Mouse (Mus musculus) heart, embryonic 16.5 days (tissue): ENCODE results near the gene Slc25a23. TPM values are rescaled to one million over a fixed set of nuclear protein-coding genes. Genes with fewer than 3 reads are reported as not detected.

Source experiments
- ATAC-seq: fragments of 200-750 bp; cut with Nextera tagmentation; replicated peaks from 2 replicates; pipeline ENCODE4 v1.8.0; 2017; ENCODE audit warnings: moderate number of reproducible peaks; ENCODE audit not compliant: insufficient read depth, low FRiP score; ENCODE audit errors: extremely low read depth
- H3K27ac ChIP-seq: fragments of 300-500 bp; sonication (generic); 2 replicates; pipeline ENCODE4 v1.5.1; 2014; ENCODE audit warnings: mild to moderate bottlenecking, low read length, control low read depth, moderate library complexity
- H3K27me3 ChIP-seq: fragments of 300-500 bp; sonication (generic); 2 replicates; pipeline ENCODE4 v1.6.1; 2014; ENCODE audit warnings: low read length, mixed read lengths; ENCODE audit not compliant: control insufficient read depth, insufficient read depth
- H3K36me3 ChIP-seq: fragments of 300-500 bp; sonication (generic); 2 replicates; pipeline ENCODE4 v1.6.1; 2014; ENCODE audit not compliant: control insufficient read depth, insufficient read depth
- H3K4me1 ChIP-seq: fragments of 300-500 bp; sonication (generic); 2 replicates; pipeline ENCODE4 v1.6.1; 2014; ENCODE audit warnings: low read length, mixed read lengths; ENCODE audit not compliant: control insufficient read depth, insufficient read depth
- H3K4me2 ChIP-seq: fragments of 300-500 bp; sonication (generic); 2 replicates; pipeline ENCODE4 v1.6.1; 2014; ENCODE audit warnings: low read depth, mild to moderate bottlenecking, control low read depth, low read length
- H3K4me3 ChIP-seq: fragments of 300-500 bp; sonication (generic); 2 replicates; pipeline ENCODE4 v1.5.1; 2014; ENCODE audit warnings: mild to moderate bottlenecking, control low read depth, low read length
- H3K9ac ChIP-seq: fragments of 300-500 bp; sonication (generic); 2 replicates; pipeline ENCODE4 v1.6.1; 2014; ENCODE audit warnings: low read length, control low read depth
- H3K9me3 ChIP-seq: fragments of 300-500 bp; sonication (generic); replicated peaks from 2 replicates; pipeline ENCODE4 v1.6.1; 2016; ENCODE audit warnings: low read length; ENCODE audit not compliant: control insufficient read depth
- WGBS: fragments of 180-500 bp; shearing (Covaris S2); extraction: QIAGEN DNeasy Blood & Tissue Kit; methylation state at CpG from one replicate; pipeline ENCODE4 v1.1.7; 2014; 5-methylcytosine and 5-hydroxymethylcytosine counted together
- polyA plus RNA-seq: library from polyadenylated mRNA; unstranded; fragments of >200 nt; fragmentation: Nextera tagmentation; extraction: Ambion mirVana; gene quantifications from 2 replicates; pipeline ENCODE4 v1.2.1, GENCODE M21; 2015

Slc25a23 gene
- polyA plus RNA-seq, 1 experiment from 2014 or later, result 17.0 TPM

DNA sequence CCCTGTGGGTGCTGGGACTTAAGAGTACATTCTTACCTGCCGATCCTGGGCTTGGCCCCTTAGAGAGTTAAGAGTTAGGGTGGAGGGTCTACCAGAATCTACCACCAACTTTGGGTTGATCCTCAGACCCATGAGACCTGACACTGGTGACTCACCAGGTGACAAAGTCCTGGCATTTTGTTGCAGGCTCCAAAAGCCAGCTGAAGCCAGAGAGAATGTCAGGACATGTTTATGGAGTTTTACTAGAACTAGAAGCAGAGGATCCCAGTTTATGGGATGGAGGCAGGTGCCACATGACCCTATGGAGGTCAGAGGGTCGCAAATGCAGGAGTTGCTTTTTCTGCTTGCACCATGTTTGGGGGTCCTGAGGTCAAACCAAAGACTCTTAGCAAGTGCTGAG lies 63.2 kb downstream of the Slc25a23 start:
- no peak overlapping the region for H3K4me2 ChIP-seq
- WGBS, result 67% methylated on average over 2 of the region's 2 CpGs
- peaks cover 21% of the 10 kb centered on the region for H3K4me1 ChIP-seq
- peak overlapping the region; percentile 53 for H3K27ac ChIP-seq
- peak overlapping the region; percentile 24; the same call in 1 of the 2 replicates for H3K9ac ChIP-seq
- peaks cover 45% of the 10 kb centered on the region for H3K36me3 ChIP-seq
- no peaks in the 10 kb centered on the region for H3K27me3 ChIP-seq
- peak overlapping the region; percentile 81; the same call in 1 of the 2 replicates for H3K4me3 ChIP-seq
- no peaks in the 10 kb centered on the region for H3K9me3 ChIP-seq
- ATAC-seq, result no peak

DNA sequence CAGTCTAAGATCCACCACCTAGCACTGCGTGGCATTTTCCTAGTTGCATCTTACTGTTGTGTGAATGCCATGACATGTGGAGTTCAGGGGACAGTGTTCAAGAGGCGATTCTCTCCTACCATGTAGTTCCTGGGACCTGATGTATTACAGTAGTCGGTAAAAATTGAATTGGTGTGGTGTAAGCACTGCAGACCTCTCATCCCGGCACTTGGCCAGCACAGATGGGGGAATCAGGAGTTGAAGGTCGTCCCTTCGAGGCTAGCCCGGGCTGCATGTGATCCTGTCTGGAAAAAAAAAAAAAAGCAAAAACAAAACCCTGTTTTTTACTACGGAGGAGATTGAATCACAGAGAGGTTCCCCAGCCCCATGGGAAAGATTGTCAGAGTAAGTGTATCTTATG lies 64.6 kb downstream of the Slc25a23 start:
- Histone ChIP-seq H3K27ac (no peak overlapping the region), H3K4me2 (no peak overlapping the region), H3K27me3 (no peaks in the 10 kb centered on the region), H3K36me3 (peaks cover 47% of the 10 kb centered on the region), H3K4me3 (no peak overlapping the region), H3K9ac (no peak overlapping the region), H3K9me3 (no peaks in the 10 kb centered on the region), H3K4me1 (peaks cover 17% of the 10 kb centered on the region)
- 83% methylated on average over 8 of the region's 8 CpGs for WGBS
- no peak for ATAC-seq

Other genes starting within 250 kb of the Slc25a23 start
- gene Rfx2, start 228.8 kb downstream of the Slc25a23 start, polyA plus RNA-seq, result 6.2 and 6.8 TPM in 2 replicates
- gene Acsbg2, start 185.4 kb downstream of the Slc25a23 start, polyA plus RNA-seq, result not detected in 2 replicates
- gene 1700061G19Rik, start 184.4 kb downstream of the Slc25a23 start, polyA plus RNA-seq, result 0.30 and 0.61 TPM in 2 replicates
- 26.4 and 31.1 TPM in 2 replicates for gene Mllt1, start 124.4 kb downstream of the Slc25a23 start, polyA plus RNA-seq
- 0.05 TPM in 1 of 2 replicates, not detected in the other for gene Acer1, start 77.7 kb downstream of the Slc25a23 start, polyA plus RNA-seq
- 117 and 129 TPM in 2 replicates for gene Clpp, start 69.6 kb downstream of the Slc25a23 start, polyA plus RNA-seq
- gene Alkbh7, start 62.5 kb downstream of the Slc25a23 start, polyA plus RNA-seq, result 56.4 and 59.6 TPM in 2 replicates
- 0.34 TPM in 1 of 2 replicates, not detected in the other for gene Pspn, start 59.8 kb downstream of the Slc25a23 start, polyA plus RNA-seq
- gene Gtf2f1, start 48.6 kb downstream of the Slc25a23 start, polyA plus RNA-seq, result 44.1 and 45.6 TPM in 2 replicates
- 0.32 and 0.41 TPM in 2 replicates for gene Gm17949, start 48.4 kb downstream of the Slc25a23 start, polyA plus RNA-seq
- gene Khsrp, start 28.3 kb downstream of the Slc25a23 start, polyA plus RNA-seq, result 16.5 and 22.8 TPM in 2 replicates
- not detected in 2 replicates for gene Slc25a41, start 18.2 kb downstream of the Slc25a23 start, polyA plus RNA-seq
- gene Crb3, start 758 bp downstream of the Slc25a23 start, polyA plus RNA-seq, result 1.1 and 4.8 TPM in 2 replicates
- 2.2 and 4.1 TPM in 2 replicates for gene Dennd1c, start 18.7 kb upstream of the Slc25a23 start, polyA plus RNA-seq
- 5.7 and 6.9 TPM in 2 replicates for gene Tubb4a, start 27.9 kb upstream of the Slc25a23 start, polyA plus RNA-seq
- gene Tnfsf9, start 45.5 kb upstream of the Slc25a23 start, polyA plus RNA-seq, result 3.3 and 3.4 TPM in 2 replicates
- 0.17 and 0.75 TPM in 2 replicates for gene Cd70, start 89.9 kb upstream of the Slc25a23 start, polyA plus RNA-seq
- 0.29 and 0.58 TPM in 2 replicates for gene Tnfsf14, start 134.3 kb upstream of the Slc25a23 start, polyA plus RNA-seq
- 3.5 and 6.3 TPM in 2 replicates for gene C3, start 168.3 kb upstream of the Slc25a23 start, polyA plus RNA-seq
- 28.9 and 30.3 TPM in 2 replicates for gene Gpr108, start 188.6 kb upstream of the Slc25a23 start, polyA plus RNA-seq
- 47.8 TPM in 2 replicates for gene Trip10, start 189.6 kb upstream of the Slc25a23 start, polyA plus RNA-seq
- 6.6 and 13.5 TPM in 2 replicates for gene Vav1, start 219.2 kb upstream of the Slc25a23 start, polyA plus RNA-seq